Mouse (Mus musculus): ENCODE results near the gene Cdh9.

The Cdh9 gene

GRCm38 (mm10) chr15:16728470-16729011 lies at the start of gene Cdh9:
Gene Cdh9 (plus strand): TSS chr15:16728756.
- no peak for DNase-seq (ENCODE audit: low spot score)

- DNase-seq (ENCODE audit: low spot score): no peak
Observed at GRCm38 (mm10) chr15:16679096-16679495, 49.5 kb upstream of the Cdh9 start.

GRCm38 (mm10) chr15:16699821-16700220 lies 28.7 kb upstream of the Cdh9 start:
- no peak for DNase-seq (ENCODE audit: low spot score)

- no peak for DNase-seq (ENCODE audit: low spot score)
Observed at GRCm38 (mm10) chr15:16702340-16702739, 26.2 kb upstream of the Cdh9 start.

GRCm38 (mm10) chr15:16739088-16739487 lies 10.5 kb downstream of the Cdh9 start:
- no peak for DNase-seq (ENCODE audit: low spot score)

GRCm38 (mm10) chr15:16746672-16747071 lies 18.1 kb downstream of the Cdh9 start:
- DNase-seq (ENCODE audit: low spot score): no peak

GRCm38 (mm10) chr15:16763252-16763651 lies 34.7 kb downstream of the Cdh9 start:
- no peak for DNase-seq (ENCODE audit: low spot score)

GRCm38 (mm10) chr15:16784575-16784974 lies 56.0 kb downstream of the Cdh9 start:
- DNase-seq (ENCODE audit: low spot score): no peak

GRCm38 (mm10) chr15:16792857-16793256 lies 64.3 kb downstream of the Cdh9 start:
- DNase-seq (ENCODE audit: low spot score): no peak

- no peak for DNase-seq (ENCODE audit: low spot score)
Observed at GRCm38 (mm10) chr15:16801302-16801701, 72.7 kb downstream of the Cdh9 start.

- DNase-seq (ENCODE audit: low spot score): no peak
Observed at GRCm38 (mm10) chr15:16810787-16811186, 82.2 kb downstream of the Cdh9 start.

GRCm38 (mm10) chr15:16814035-16814434 lies 85.5 kb downstream of the Cdh9 start:
- no peak for DNase-seq (ENCODE audit: low spot score)

GRCm38 (mm10) chr15:16834761-16835160 lies 106.2 kb downstream of the Cdh9 start:
- DNase-seq (ENCODE audit: low spot score): no peak

- no peak for DNase-seq (ENCODE audit: low spot score)
Observed at GRCm38 (mm10) chr15:16882542-16882941, 154.0 kb downstream of the Cdh9 start.

- DNase-seq (ENCODE audit: low spot score): no peak
Observed at GRCm38 (mm10) chr15:16896674-16897073, 168.1 kb downstream of the Cdh9 start.
